Mouse (Mus musculus) urinary bladder, adult 18-20 months (tissue): ENCODE data around the gene Cacna1s.
A peak's percentile ranks its signal among the peaks of the same experiment; 100 is the strongest.

Source experiments
- DNase-seq, 2 experiments: peaks; one replicate each; pipeline ENCODE4 v3.0.0; 2022; ENCODE audit warnings: low spot score in 2 of 2, mixed read lengths in 2 of 2

Gene Cacna1s

GRCm38 (mm10) chr1:136117069-136117468 is 64.5 kb downstream of the Cacna1s start:
- no peak for DNase-seq

GRCm38 (mm10) chr1:136118875-136119274 is 66.3 kb downstream of the Cacna1s start:
- DNase-seq, result no peak

- DNase-seq, result no peak
Observed at GRCm38 (mm10) chr1:136119571-136120262, 67.2 kb downstream of the Cacna1s start.

GRCm38 (mm10) chr1:136120263-136120603 is 67.7 kb downstream of the Cacna1s start:
- no peak for DNase-seq

- no peak for DNase-seq
Observed at GRCm38 (mm10) chr1:136120785-136121184, 68.2 kb downstream of the Cacna1s start.

- no peak for DNase-seq
Observed at GRCm38 (mm10) chr1:136122030-136122429, 69.5 kb downstream of the Cacna1s start.

GRCm38 (mm10) chr1:136126159-136126765 is 73.7 kb downstream of the Cacna1s start:
- DNase-seq, result no peak

- peak in 1 of 2 experiments; percentile 61 for DNase-seq
Observed at GRCm38 (mm10) chr1:136126895-136127294, 74.3 kb downstream of the Cacna1s start.

- no peak for DNase-seq
Observed at GRCm38 (mm10) chr1:136127856-136128255, 75.3 kb downstream of the Cacna1s start.

GRCm38 (mm10) chr1:136128416-136128815 is 75.9 kb downstream of the Cacna1s start:
- DNase-seq, result no peak

- DNase-seq, result no peak
Observed at GRCm38 (mm10) chr1:136128944-136129589, 76.5 kb downstream of the Cacna1s start.

- DNase-seq, result no peak
Observed at GRCm38 (mm10) chr1:136130107-136130506, 77.6 kb downstream of the Cacna1s start.

GRCm38 (mm10) chr1:136130951-136131558 is 78.5 kb downstream of the Cacna1s start, which contains the start of gene Kif21b:
Gene Kif21b, plus strand, starts transcription at chr1:136131389.
- DNase-seq, result peak; percentile 74

GRCm38 (mm10) chr1:136131603-136132291 is 79.2 kb downstream of the Cacna1s start:
- DNase-seq, result no peak

GRCm38 (mm10) chr1:136132386-136133201 is 80.0 kb downstream of the Cacna1s start:
- no peak for DNase-seq

- no peak for DNase-seq
Observed at GRCm38 (mm10) chr1:136133570-136134240, 81.2 kb downstream of the Cacna1s start.

- DNase-seq, result no peak
Observed at GRCm38 (mm10) chr1:136134547-136134946, 82.0 kb downstream of the Cacna1s start.

GRCm38 (mm10) chr1:136135046-136135445 is 82.5 kb downstream of the Cacna1s start:
- peak in 1 of 2 experiments; percentile 54 for DNase-seq

GRCm38 (mm10) chr1:136135777-136136444 is 83.4 kb downstream of the Cacna1s start:
- no peak for DNase-seq

GRCm38 (mm10) chr1:136136547-136136946 is 84.0 kb downstream of the Cacna1s start:
- no peak for DNase-seq
